Mouse (Mus musculus): ENCODE results near the gene Inf2.

Gene Inf2

GRCm38 (mm10) chr12:112570160-112570559, 18.4 kb upstream of the Inf2 start:
- no peak for DNase-seq (ENCODE audit: extremely low spot score)

GRCm38 (mm10) chr12:112571064-112571463, 17.5 kb upstream of the Inf2 start:
- no peak for DNase-seq (ENCODE audit: extremely low spot score)

DNA sequence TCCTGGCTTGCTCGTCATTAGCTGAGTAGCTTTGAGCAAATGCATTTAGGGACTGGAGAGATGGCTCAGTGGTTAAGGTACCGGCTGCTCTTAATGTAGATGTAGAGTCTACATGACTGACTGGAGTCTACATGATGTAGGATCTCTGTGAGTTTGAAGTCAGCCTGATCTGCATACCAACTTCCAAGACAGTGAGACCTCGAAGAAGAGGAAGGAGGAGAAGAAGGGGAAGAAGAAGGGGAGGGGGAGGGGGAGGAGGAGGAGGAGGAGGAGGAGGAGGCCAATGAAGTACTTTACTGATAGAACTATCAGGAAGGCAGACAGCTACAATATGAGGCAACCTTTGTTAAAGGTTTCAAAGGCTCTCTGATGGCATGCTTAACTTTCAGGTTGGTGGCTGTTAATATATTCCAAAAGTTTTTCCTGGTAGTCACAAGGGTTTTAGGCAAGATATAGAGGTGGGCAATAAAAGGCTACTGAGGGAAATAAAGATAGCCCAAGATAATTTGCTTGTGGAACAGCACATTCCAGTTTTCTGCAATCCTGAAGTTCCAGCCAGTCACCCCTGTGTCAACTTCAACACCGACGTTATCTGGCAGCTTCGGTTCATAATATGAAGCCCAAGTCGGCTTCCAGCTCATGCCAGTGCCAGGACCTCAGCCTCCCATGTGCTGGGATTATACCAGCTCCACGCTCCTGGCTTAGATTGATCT, 13.2 kb upstream of the Inf2 start:
- DNase-seq (ENCODE audit: extremely low spot score): no peak

DNA sequence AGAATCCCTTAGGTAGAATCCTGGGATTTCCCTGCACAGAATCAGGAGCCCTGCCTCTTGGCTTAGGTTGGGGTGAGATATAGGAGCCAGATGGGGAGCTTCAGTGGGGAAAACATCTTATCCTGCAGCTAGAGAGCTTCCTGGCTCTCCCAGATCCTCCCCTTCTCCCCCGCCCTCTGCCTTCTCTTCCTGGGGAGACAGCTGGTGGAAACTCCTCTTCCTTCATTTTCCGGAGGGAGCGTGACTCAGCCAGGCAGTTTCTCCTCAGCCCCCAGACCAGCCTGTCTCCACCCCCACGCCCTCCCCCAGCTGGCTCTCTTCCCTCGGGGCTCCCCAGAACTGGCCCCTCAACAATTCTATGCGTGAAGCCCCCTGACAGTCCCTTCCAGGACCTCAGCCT, 12.2 kb upstream of the Inf2 start:
- DNase-seq (ENCODE audit: extremely low spot score): no peak

DNA sequence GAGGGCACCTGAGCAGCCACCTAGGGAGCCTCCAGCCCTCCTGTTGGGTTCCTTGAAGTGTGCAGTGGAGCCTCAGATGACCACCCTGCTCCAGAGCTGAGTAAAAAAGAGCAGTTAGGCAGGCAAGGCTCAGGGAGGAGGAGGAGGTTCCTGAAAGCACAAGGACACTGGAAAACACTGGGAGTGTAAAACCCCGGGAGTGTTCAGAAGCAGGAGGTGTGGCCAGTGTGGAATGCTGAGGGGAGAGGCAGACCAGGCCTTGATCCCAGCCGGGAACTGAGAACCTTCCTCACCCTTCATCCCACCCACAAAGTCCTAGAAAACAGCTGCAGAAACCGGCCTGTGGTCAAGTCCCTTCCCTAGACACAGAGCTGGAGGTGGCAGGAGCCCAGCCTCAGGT, 11.8 kb upstream of the Inf2 start:
- peak; percentile 7 for DNase-seq (ENCODE audit: extremely low spot score)

DNA sequence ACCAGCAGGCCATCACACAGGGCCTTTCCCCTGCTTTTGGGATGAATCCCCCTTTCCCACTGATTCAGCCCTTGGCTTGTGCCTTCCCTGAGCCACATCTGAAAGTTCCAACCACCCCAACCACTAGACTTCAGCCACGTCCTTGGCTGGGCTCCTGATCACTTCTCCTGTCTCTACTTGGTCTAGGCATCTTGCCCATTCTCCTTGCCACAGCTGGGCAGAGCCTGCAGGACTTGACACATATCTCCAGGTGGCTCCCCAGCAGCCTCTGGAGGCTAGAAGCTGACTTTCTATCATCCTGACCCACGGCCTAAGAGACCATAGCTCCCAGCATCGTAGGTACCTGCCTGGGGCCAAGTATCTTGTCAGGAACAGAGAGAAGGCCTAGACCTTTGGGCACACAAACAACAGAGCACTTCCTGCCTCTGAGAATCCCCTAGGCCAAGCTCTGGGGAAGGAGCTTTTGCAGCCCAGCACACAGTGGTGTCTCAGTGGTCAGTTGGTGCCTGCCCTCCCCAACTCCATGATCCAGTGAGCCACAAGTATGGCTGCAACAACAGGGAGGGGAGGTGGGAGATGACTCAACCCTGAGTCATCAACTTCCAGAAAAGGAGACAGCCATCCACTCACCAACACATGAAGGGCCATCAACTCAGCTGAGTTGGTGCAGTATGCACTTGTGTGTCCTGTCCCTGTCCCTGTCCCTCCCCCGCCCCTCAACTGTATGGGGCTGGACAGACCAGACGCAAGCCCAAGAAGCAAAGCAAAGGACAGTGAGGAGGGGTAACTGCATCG, 10.1 kb upstream of the Inf2 start:
- DNase-seq (ENCODE audit: extremely low spot score): no peak

GRCm38 (mm10) chr12:112579430-112579829, 9.2 kb upstream of the Inf2 start:
- DNase-seq (ENCODE audit: extremely low spot score): no peak

DNA sequence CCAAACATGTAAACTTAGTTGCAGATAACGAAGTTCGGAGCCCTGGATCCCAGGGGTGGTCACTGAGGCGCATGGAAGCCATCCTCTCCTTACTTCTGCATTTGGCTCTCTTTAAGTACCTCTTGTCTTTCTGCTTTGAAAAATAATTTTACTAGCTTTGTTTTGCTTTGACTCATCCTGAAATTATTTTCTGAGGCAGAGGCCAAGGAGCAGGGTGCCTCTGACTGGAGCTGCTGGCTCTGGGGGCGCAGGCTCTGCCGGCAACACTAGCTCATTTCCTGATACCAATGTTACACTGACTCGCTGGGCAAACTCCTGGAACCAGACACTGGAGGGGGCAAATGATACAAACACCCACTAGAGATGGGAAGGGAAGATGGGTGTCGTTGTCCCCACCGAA, 8.7 kb upstream of the Inf2 start:
- DNase-seq (ENCODE audit: extremely low spot score): no peak

DNA sequence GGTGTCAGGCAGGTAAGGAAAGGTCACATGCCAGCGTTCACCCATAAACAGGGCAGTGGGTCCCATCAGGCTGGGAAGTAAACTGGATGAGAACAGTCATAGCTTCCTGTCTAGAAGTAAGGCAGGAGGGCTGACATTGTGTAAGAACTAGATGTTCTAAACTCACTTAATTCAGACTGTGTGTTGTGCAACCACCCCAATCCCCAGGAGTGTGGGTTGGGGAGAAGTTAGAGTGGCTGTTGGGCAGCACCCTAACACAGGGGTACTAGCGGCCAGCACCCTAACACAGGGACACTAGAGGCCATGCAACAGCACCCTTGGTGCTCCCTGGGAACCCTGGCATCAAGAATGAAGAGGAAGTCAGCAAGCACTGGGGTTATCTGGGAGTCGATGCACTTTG, 7.5 kb upstream of the Inf2 start:
- no peak for DNase-seq (ENCODE audit: extremely low spot score)

- no peak for DNase-seq (ENCODE audit: extremely low spot score)
Measured at GRCm38 (mm10) chr12:112584954-112585353, 3.6 kb upstream of the Inf2 start.

DNA sequence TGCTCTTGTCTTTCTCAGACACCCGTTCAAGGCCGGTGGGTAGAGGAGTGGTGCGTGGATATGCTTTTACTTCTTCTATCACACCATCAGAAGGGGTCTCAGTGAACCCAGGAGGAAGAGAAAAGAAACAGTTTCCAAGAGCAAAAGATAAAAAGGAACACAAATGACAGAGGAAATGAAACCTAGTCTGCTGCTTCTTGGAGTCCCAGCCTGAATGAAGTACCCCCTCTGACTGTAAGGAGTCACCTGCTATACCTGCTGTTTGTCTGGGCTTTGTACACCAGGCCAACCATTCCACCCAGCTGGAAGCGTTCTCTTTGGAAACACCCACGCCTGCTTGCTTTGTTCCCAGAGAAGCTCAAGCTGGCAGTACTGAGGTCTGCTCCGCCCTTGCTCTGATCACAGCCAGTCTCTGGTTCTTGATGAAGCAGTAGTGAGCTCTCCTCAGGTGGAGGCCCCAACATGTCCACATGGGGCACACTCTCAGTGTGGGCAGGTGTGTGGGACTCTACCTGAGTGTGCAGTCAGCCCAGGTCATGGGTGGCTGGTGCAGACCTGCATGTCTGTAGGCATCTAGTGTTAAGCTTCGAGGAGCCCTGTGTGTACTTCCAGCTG, 2.6 kb upstream of the Inf2 start:
- DNase-seq (ENCODE audit: extremely low spot score): no peak

GRCm38 (mm10) chr12:112587125-112588124, 1.2 kb upstream of the Inf2 start:
- no peak for DNase-seq (ENCODE audit: extremely low spot score)

- no peak for DNase-seq (ENCODE audit: extremely low spot score)
Measured at GRCm38 (mm10) chr12:112589491-112590191, 1.1 kb downstream of the Inf2 start.

DNA sequence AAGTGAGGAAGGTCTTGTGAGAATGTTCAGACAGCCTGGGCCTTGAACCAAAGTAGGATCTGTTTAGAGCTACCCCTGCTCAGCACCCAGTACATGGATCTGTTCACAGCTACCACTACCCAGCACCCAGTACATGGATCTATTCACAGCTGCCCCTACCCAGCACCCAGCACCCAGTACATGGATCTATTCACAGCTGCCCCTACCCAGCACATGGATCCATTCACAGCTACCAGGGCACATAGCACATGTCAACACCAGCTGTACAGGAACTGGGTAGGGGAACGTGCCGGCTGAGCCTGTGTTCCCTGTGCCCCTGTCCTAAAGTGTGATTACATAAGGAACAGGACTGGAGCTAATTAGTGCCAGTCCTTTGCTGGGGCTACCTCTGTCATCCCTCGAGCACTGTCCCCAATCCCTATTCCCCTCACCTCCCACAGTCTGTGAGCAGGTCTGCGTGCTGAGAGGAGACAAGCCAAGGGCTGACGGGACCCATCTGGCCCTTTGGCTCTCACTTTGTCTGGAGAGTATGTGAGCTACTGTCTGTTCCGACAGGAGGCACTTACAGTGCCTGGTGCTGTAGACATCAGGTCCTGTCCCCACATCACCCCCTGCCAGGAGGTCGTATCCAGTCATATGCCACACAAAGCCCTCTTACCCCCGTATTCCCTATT, 2.1 kb downstream of the Inf2 start:
- DNase-seq (ENCODE audit: extremely low spot score): no peak

DNA sequence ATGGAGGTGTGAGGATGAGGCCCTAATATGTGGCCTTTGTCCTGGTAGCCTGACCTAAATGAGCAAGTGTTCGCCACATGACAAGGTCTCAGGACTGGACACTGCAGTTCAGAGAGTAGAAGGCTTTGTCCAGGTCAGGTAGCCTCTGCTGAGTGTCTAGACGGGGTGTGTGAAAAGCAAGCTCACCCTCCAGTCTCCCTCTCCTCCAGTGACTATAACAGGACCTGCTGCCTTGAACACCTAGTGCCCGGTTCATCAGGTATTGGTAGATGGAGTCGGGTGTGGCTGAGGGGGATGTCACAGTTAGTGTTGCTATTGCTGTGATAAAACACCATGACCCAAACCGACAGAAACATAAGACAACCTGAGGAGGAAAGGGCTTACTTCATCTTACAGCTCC, 2.7 kb downstream of the Inf2 start:
- no peak for DNase-seq (ENCODE audit: extremely low spot score)

GRCm38 (mm10) chr12:112591730-112592129, 3.1 kb downstream of the Inf2 start:
- no peak for DNase-seq (ENCODE audit: extremely low spot score)

GRCm38 (mm10) chr12:112592985-112593734, 4.6 kb downstream of the Inf2 start:
- no peak for DNase-seq (ENCODE audit: extremely low spot score)

GRCm38 (mm10) chr12:112593951-112594915, 5.6 kb downstream of the Inf2 start:
- DNase-seq (ENCODE audit: extremely low spot score): no peak

- no peak for DNase-seq (ENCODE audit: extremely low spot score)
Measured at GRCm38 (mm10) chr12:112594989-112595388, 6.4 kb downstream of the Inf2 start.
